Mouse (Mus musculus) erythroblast, embryonic 14.5 days (primary cell): ENCODE results near the gene Ubr4. TPM values are rescaled to one million over a fixed set of nuclear protein-coding genes. Genes with fewer than 3 reads are reported as not detected.
A peak's percentile ranks its signal among the peaks of the same experiment; 100 is the strongest.
"Not testable (repeated sequence)": the region's sequence is repeated elsewhere in the genome, so short reads cannot be mapped to it uniquely, and the experiment has no call there.

Experiments
- H3K27me3 ChIP-seq: 2 replicates; pipeline ENCODE4 v1.6.1; 2012; ENCODE audit warnings: inconsistent platforms; ENCODE audit not compliant: control insufficient read depth
- H3K36me3 ChIP-seq: 2 replicates; pipeline ENCODE4 v1.6.1; 2012; ENCODE audit warnings: mild to moderate bottlenecking, inconsistent platforms; ENCODE audit not compliant: control insufficient read depth
- H3K4me1 ChIP-seq: 2 replicates; pipeline ENCODE4 v1.6.1; 2012; ENCODE audit warnings: inconsistent platforms; ENCODE audit not compliant: control insufficient read depth
- H3K4me3 ChIP-seq: replicated peaks from 2 replicates; pipeline ENCODE3; 2012; ENCODE audit warnings: moderate library complexity, mild to moderate bottlenecking, inconsistent platforms
- H3K9me3 ChIP-seq: 2 replicates; pipeline ENCODE4 v1.6.1; 2012; ENCODE audit warnings: low read length, inconsistent platforms, mixed read lengths; ENCODE audit not compliant: control insufficient read depth
- GATA1 ChIP-seq: IDR thresholded peaks from 2 replicates; pipeline ENCODE4 v1.6.1; 2012; ENCODE audit warnings: low read length, inconsistent platforms, mixed read lengths
- TAL1 ChIP-seq: IDR thresholded peaks from 3 replicates; pipeline ENCODE4 v1.6.1; 2012; ENCODE audit warnings: low read length, inconsistent platforms, mixed read lengths
- polyA plus RNA-seq: library from polyadenylated mRNA; stranded (reverse); fragments of >175 nt; gene quantifications from 2 replicates; pipeline ENCODE4 v1.2.3, GENCODE M21; 2012

Gene Ubr4
- polyA plus RNA-seq, 1 experiment = 14.8 TPM

GRCm38 (mm10) chr4:139380207-139380748 is 27.9 kb downstream of the Ubr4 start:
- Histone ChIP-seq H3K4me1 (peaks cover 48% of the 10 kb centered on the region), H3K36me3 (peaks cover 56% of the 10 kb centered on the region), H3K27me3 (no peaks in the 10 kb centered on the region), H3K4me3 (peak overlapping the region; percentile 96), H3K9me3 (no peaks in the 10 kb centered on the region)
- TF ChIP-seq GATA1 = no peak
- no peak for TF ChIP-seq TAL1

GRCm38 (mm10) chr4:139380775-139381451 is 28.5 kb downstream of the Ubr4 start:
- Histone ChIP-seq H3K36me3 (peaks cover 56% of the 10 kb centered on the region), H3K4me3 (peak overlapping the region; percentile 96), H3K27me3 (no peaks in the 10 kb centered on the region), H3K4me1 (peaks cover 49% of the 10 kb centered on the region), H3K9me3 (no peaks in the 10 kb centered on the region)
- TF ChIP-seq TAL1 = no peak
- no peak for TF ChIP-seq GATA1

GRCm38 (mm10) chr4:139381452-139381845 is 29.0 kb downstream of the Ubr4 start:
- H3K27me3 ChIP-seq = no peaks in the 10 kb centered on the region
- H3K4me3 ChIP-seq = peak overlapping the region; percentile 96
- TF ChIP-seq GATA1 (no peak), TAL1 (no peak)
- peaks cover 51% of the 10 kb centered on the region for H3K4me1 ChIP-seq
- peaks cover 51% of the 10 kb centered on the region for H3K36me3 ChIP-seq
- H3K9me3 ChIP-seq = no peaks in the 10 kb centered on the region

DNA sequence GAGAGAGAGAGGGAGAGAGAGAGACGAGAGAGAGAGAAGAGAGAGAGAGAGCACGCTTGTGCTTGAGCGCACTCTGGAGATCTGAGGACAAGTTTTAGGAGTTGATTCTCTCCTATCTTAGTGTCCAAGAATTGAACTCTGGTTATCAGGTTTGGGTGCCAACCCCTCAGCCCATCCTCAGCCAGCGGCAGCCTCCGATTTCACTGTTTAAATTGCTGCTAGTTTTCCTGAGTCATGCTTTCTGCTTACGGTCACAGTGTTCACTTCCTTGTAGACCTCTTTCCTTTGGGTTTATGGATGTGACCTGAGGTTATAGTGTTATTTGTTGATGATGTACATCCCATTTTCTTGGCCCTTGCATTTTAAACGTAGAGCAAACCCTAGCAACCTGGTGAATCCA is 29.8 kb downstream of the Ubr4 start:
- Histone ChIP-seq H3K27me3 (no peaks in the 10 kb centered on the region), H3K9me3 (no peaks in the 10 kb centered on the region), H3K4me1 (peaks cover 59% of the 10 kb centered on the region), H3K4me3 (peak overlapping the region; percentile 96), H3K36me3 (peaks cover 48% of the 10 kb centered on the region)
- TF ChIP-seq GATA1 (no peak), TAL1 (no peak)

DNA sequence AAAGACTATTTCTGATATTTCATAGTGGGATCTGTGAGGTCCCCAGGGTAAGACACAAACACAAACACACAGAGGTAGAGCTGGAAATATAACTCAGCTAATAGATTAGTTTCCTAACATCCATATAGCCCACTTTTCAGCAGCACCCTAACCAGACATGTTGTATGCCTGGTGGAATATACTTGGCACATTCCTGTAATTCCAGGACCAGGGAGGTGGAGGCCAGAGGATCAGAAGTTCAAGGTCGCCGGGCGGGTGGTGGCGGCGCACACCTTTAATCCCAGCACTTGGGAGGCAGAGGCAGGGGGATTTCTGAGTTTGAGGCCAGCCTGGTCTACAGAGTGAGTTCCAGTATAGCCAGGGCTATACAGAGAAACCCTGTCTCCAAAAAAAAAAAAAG is 33.4 kb downstream of the Ubr4 start:
- H3K9me3 ChIP-seq, H3K27me3 ChIP-seq, H3K4me3 ChIP-seq: not testable (repeated sequence)
- peaks cover 47% of the 10 kb centered on the region for H3K4me1 ChIP-seq
- H3K36me3 ChIP-seq = peaks cover 67% of the 10 kb centered on the region

GRCm38 (mm10) chr4:139386869-139387319 is 34.5 kb downstream of the Ubr4 start:
- Histone ChIP-seq H3K4me3 (no peak overlapping the region), H3K4me1 (peaks cover 41% of the 10 kb centered on the region), H3K27me3 (no peaks in the 10 kb centered on the region), H3K36me3 (peaks cover 78% of the 10 kb centered on the region), H3K9me3 (no peaks in the 10 kb centered on the region)
- no peak for TF ChIP-seq GATA1
- no peak for TF ChIP-seq TAL1

DNA sequence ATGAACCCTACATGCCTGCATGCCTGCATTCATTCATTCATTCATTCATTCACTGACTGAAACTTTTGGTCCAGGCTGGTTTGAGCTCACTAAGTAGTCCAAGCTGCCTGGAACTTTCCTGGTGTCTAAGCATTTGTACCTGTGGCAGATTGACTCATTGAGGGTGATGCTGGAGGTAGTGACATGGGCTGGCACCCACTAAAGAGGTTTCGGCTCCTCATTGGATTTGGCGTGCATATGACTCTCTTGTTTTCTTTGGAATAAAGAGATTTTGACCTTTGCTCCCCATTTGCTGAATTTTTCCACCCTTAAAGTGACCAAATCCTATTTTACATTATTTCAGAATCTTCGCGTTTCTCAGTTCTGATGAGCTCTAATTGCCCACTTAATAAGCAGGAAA is 37.1 kb downstream of the Ubr4 start:
- Histone ChIP-seq H3K9me3 (no peaks in the 10 kb centered on the region), H3K4me1 (peaks cover 17% of the 10 kb centered on the region), H3K27me3 (no peaks in the 10 kb centered on the region), H3K4me3 (no peak overlapping the region), H3K36me3 (peaks cover 87% of the 10 kb centered on the region)
- TF ChIP-seq GATA1 (no peak), TAL1 (no peak)

GRCm38 (mm10) chr4:139395431-139395830 is 43.0 kb downstream of the Ubr4 start:
- Histone ChIP-seq H3K27me3 (no peaks in the 10 kb centered on the region), H3K36me3 (peaks cover 97% of the 10 kb centered on the region), H3K4me3 (no peak overlapping the region), H3K4me1 (no peaks in the 10 kb centered on the region), H3K9me3 (no peaks in the 10 kb centered on the region)
- TF ChIP-seq TAL1 (no peak), GATA1 (no peak)

GRCm38 (mm10) chr4:139400487-139400886 is 48.1 kb downstream of the Ubr4 start:
- TF ChIP-seq GATA1 = no peak
- TF ChIP-seq TAL1 = no peak
- Histone ChIP-seq H3K9me3 (no peaks in the 10 kb centered on the region), H3K27me3 (no peaks in the 10 kb centered on the region), H3K4me3 (no peak overlapping the region), H3K4me1 (no peaks in the 10 kb centered on the region), H3K36me3 (peaks cover 98% of the 10 kb centered on the region)
